Mouse (Mus musculus): ENCODE data around the gene Fndc3a.
A peak's percentile ranks its signal among the peaks of the same experiment; 100 is the strongest.

The Fndc3a gene

GRCm38 (mm10) chr14:72671911-72672310 lies 37.9 kb downstream of the Fndc3a start:
- no peak for DNase-seq (ENCODE audit: low spot score)

DNA sequence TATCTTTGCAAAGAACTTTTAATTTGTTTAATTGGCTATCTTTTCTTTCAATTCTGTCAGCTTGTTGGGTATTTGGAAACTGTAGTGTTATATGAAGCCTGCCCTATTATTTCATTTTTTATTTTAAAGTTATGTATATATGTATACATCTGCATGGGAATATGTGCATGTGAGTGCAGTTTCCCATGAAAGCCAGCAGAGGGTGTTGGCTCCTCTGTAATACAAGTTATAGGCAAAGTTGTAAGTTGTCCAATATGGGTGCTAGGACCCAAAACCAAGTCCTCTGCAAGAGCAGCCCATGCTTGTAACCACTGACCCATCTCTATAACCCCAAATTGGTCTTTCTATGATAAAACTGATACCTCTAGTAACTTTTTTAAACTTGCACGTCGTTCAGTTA lies 38.8 kb downstream of the Fndc3a start:
- DNase-seq (ENCODE audit: low spot score), result no peak

DNA sequence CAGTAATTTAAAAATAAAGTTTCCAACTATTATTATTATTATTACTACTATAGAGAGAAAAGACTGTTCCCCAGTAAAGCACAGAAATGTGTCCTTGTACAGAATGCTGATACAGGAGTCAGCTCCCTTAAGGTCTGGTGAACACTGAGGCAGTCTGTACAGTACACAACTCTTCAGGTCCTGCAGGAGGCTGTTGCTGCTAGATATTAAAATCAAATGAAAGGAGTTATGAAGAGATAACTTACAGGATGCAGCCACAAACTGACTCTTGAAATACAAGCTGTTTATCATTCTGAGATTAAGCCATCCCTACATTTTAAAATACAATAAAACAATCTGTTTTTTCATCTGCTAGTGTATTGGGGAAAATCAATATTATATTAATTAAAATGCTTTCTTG lies 60.5 kb downstream of the Fndc3a start:
- no peak for DNase-seq (ENCODE audit: low spot score)

DNA sequence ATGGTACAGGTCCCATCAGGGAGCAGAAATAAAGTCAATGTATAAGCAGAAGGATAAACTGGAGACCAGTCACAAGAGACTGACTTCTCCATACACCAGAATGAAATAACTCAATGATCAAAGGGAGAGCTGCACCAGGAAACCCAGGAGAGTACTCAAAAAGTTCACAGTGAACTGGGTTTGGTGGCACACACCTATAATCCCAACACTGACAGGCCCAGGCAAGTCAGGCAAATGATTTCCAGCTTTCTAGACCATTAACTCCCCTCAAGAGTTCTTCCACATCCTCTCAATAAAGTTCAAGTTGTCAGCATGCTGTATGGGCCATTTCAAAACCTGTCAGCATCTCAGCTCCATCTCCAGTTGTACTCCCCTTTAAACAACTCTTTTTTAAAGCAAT lies 64.3 kb downstream of the Fndc3a start:
- no peak for DNase-seq (ENCODE audit: low spot score)

GRCm38 (mm10) chr14:72644620-72645019 lies 65.2 kb downstream of the Fndc3a start:
- no peak for DNase-seq (ENCODE audit: low spot score)

DNA sequence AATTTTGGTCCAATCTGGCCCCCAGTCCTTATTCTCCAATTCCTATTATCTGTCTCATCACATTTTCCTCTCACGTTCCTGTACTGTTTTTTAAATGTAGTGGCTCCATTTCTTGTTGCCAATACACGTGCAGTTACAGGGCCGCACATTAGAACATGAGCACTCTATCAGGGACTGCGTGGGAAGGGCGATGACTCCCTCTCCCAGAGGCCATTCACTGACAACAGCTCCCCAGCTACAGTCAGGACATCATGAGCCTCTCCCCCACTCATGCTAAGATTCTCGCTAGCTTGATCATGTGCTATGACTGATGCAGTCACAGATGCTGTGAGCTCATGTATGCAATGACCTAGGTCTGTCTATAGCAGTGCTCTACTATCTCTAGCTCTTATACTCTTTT lies 71.3 kb downstream of the Fndc3a start:
- no peak for DNase-seq (ENCODE audit: low spot score)

DNA sequence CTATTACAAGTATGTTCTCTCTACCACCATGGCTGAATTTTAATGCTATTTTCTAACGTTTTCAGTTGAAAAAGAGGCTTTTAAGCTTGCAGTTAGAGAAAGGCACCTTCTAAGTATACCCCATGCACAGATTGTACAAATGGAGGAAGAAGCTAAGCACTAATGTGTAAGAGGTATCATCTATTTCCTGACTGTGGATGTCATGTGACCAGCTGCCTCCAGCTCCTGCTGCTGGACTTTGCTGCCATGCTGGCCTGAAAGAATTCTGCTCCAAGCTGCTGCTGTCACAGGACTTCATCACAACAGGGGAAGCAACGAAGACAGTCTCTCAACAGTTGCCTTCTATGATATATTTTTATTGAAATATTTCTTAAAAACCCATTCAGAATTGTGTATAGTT lies 76.2 kb downstream of the Fndc3a start:
- DNase-seq (ENCODE audit: low spot score), result no peak

- no peak for DNase-seq (ENCODE audit: low spot score)
Observed at GRCm38 (mm10) chr14:72625411-72625810, 84.4 kb downstream of the Fndc3a start.

DNA sequence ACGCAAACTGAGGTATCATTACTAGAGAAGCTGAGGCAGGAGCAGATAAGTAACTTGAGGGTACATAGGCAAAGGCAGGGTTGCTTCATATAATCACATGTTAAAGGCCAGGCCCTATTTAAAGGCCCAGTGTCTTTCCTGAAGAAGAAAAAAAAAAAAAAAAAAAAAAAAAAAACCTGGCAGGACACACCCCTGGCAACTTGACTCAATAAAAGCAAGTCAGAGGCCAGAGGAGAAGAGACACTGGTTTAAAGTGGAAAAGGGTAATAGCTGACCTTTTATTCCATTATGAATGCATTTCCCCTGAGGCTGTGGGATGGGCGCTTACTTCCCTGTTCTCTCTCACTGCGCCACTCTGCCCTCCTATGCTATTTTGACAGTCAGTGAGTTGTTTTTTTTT lies 105.7 kb downstream of the Fndc3a start:
- no peak for DNase-seq (ENCODE audit: low spot score)

- DNase-seq (ENCODE audit: low spot score), result no peak
Observed at GRCm38 (mm10) chr14:72603194-72603521, 106.6 kb downstream of the Fndc3a start.

DNA sequence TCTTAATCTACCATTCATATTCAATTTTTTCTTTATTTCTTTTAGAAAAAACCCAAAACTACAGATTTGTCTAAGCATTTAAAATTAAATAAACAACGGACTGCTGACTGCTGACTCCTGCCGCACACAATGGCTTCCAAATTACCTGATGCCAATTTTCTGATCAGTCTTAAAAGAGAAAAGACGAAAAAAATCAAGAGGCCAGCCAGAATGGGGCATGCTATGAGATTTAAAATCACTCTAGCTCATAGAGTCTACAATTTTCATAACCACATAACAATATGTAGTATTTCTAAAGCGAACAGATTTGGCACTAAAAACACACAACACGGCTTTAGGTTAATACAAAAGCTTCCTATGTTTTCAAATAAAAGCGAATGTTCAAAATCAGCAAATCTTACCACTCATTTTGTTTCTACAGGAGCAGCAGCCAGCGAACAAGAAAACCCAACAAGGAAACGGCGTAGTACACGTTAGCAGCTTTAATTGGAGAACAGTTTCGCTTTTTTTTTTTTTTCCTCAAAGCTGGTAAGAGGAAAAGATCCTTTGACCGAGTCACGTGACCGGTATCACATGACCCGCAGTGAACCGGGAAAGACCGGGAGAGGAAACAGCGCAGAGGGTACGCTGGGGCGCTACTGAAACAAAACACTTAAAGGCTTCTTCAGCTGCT lies 107.1 kb downstream of the Fndc3a start:
- DNase-seq (ENCODE audit: low spot score), result peak; percentile 54

GRCm38 (mm10) chr14:72601381-72602305 lies 108.2 kb downstream of the Fndc3a start:
- DNase-seq (ENCODE audit: low spot score), result no peak

DNA sequence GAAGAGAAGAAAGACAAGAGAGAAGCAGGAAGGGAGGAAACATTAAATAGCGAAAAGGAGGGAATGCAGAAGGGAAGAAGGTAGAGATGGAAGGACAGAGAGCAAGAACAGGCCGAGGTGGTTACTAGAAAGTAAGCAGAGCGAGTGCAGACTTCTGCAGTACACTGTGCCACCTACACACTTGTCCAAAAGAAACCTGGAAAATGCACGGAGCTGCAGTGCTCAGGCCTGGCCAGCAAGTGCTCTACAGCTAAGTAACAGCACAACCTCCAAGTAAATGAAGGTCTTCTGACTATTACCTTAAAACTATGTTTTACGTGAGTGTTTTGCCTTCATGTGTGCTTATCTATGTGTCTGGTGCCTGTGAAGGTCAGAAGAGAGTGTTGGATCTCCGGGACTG lies 109.4 kb downstream of the Fndc3a start:
- no peak for DNase-seq (ENCODE audit: low spot score)

- no peak for DNase-seq (ENCODE audit: low spot score)
Observed at GRCm38 (mm10) chr14:72598976-72599740, 110.6 kb downstream of the Fndc3a start.

DNA sequence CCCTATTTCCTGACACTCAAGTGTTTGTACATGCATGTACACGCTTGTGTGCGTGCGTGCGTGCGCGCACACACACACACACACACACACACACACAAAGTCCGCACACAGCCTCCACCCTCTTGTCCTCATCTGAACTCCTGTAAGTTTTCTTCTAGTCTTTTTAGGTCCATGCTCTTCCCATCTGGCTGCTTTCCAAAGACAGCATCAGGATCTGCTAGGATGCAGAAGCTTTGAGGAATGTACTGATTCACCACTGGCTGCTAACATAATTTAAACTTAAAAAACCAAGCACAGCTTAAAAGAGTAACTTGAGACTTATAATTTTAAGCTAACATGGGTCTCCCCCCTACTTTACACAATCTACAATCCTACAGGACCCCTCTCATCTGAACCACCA lies 115.6 kb downstream of the Fndc3a start:
- DNase-seq (ENCODE audit: low spot score), result no peak

- DNase-seq (ENCODE audit: low spot score), result no peak
Observed at GRCm38 (mm10) chr14:72589415-72589814, 120.4 kb downstream of the Fndc3a start.

- no peak for DNase-seq (ENCODE audit: low spot score)
Observed at GRCm38 (mm10) chr14:72582979-72583378, 126.8 kb downstream of the Fndc3a start.

GRCm38 (mm10) chr14:72580991-72581390 lies 128.8 kb downstream of the Fndc3a start:
- DNase-seq (ENCODE audit: low spot score), result no peak

- no peak for DNase-seq (ENCODE audit: low spot score)
Observed at GRCm38 (mm10) chr14:72576283-72576682, 133.5 kb downstream of the Fndc3a start.

- no peak for DNase-seq (ENCODE audit: low spot score)
Observed at GRCm38 (mm10) chr14:72563941-72564340, 145.9 kb downstream of the Fndc3a start.

- DNase-seq (ENCODE audit: low spot score), result no peak
Observed at GRCm38 (mm10) chr14:72558795-72559194, 151.0 kb downstream of the Fndc3a start.

DNA sequence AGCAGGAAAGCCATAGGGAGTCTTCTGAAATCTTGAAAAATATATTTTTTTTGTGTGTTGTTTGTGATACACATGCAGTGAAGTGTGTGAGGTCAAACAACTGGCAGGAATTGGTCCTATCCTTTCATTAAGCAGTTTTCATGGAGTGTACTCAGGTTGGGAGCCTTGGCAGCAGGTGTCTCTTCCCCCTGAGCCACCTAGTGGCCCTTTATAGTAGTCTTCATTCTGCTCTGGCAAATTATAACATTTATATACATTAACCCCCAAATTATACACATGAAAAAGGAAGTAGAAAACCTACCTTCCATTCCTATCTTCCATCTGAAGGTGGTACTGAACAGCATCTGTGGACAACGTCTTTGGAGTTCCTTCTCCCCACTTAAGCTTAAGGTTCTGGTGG lies 154.0 kb downstream of the Fndc3a start:
- DNase-seq (ENCODE audit: low spot score), result no peak

Data from T-cell, adult 2 months (primary cell).